Mouse (Mus musculus) ovary, adult 10 weeks (tissue): ENCODE measurements around the gene Clmn. TPM values are rescaled to one million over a fixed set of nuclear protein-coding genes. Genes with fewer than 3 reads are reported as not detected.

Experiments used
- polyA plus RNA-seq: library from polyadenylated mRNA; stranded (reverse); fragments of 350-450 nt; fragmentation: Illumina TruSeq; extraction: RNeasy Lipid Tissue Mini Kit (QIAGEN cat#74804); gene quantifications from one replicate; pipeline ENCODE4 v1.2.3, GENCODE M21; 2014

The Clmn gene
- 2.4 TPM for polyA plus RNA-seq

DNA sequence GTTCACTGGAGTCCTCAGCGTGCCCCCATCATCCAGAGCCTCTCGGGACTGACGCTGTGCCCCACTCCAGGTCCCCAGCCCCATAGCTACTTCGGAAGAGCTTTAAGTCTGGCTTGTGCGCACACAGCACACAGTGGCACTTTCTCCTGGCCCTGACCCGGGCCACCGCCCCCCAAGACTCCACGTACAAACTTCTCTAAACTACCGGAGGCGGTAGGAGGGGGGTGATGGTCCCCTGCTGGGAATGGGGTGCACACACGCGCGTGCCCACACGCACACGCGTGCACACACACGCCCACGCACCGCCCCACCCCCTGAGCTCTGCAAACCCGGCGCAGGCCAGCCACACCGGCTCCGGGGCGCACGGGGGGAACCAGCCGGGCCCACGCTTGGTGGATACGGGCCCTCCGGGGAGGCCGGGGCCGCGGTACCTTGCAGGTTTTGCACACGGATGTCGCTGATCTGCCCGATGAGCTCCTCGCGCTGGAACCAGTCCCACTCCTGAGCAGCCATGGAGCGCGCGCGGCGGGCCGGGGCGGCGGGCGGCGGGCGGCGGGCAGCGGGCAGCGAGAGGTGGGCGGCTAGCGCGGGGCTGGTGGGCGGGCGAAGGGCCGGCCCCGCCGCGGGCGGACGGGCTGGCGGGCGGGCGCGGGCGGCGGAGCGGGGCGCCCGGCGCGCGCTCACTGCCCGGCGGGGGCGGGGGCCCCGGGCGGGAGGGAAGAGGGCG lies at the start of gene Clmn:
TSS of gene Clmn (minus strand) at position 638 of the 727 bp plus-strand sequence.

DNA sequence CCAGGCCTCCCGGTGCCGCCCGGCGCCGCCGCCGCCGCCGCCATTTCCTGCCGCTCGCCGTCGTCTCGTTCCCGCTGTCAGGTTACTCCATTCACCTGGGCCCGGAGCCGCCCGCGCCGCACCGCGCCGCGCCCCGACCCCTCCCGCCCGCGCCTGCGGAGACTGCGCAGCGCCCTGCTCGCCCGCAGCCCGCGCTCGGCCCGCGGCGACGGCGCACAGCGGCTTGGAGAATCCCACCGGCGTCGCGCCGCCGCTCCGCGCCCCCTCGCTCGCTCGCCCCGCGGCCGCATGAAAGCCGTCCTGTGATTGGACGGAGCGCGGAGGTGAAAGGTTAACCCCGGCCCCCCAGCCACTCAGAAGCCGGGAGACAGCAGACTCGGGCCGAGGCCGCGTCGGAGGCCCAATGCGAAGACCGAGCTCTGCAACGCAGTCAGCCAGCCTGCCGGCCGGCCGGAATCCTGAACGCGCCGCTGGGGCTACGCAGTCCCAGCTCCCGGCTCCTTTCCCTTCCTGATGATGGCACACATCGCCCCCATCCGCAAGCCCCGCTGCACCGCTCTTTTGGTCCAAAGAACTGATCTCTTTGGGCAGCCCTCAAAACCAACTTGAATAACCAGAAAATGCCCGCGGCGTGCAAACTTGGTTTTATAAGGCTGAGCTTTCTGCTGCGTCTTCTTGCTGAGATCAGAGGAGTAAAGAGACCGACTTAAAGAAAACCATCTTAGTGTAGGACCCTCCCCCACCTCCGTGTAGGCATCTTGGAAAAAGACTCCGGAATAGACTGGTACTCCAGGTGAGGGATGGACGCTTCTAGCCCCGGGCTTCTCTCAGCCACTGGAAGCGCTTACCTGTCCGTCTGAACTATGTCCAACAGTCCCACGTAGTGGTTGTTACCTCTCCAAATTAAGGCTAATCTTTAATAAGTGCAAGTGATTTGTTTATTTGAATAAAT lies 112.8 kb downstream of the Clmn start, which contains the start of gene Dicer1:
TSS of gene Dicer1 (minus strand) at position 139 of the 952 bp plus-strand sequence.

Other genes with a start within 250 kb of the Clmn start
- gene Dicer1, start 113.1 kb downstream of the Clmn start, polyA plus RNA-seq: 63.2 TPM
- gene Syne3, start 144.7 kb upstream of the Clmn start, polyA plus RNA-seq: 1.00 TPM
- 17.2 TPM for gene Glrx5, start 167.6 kb upstream of the Clmn start, polyA plus RNA-seq